Mouse (Mus musculus) ES-E14 (cell line): ENCODE data around the gene Eef1a1. TPM values are rescaled to one million over a fixed set of nuclear protein-coding genes. Genes with fewer than 3 reads are reported as not detected.

Experiments used
- DNase-seq: peaks from one replicate; pipeline ENCODE4 v3.0.0-alpha.2; 2013; ENCODE audit warnings: low read depth, low spot score
- H3K27ac ChIP-seq: 2 replicates; pipeline ENCODE4 v1.5.1; 2012; ENCODE audit warnings: low read depth, mild to moderate bottlenecking, low read length, moderate library complexity, mixed read lengths; ENCODE audit not compliant: poor library complexity, insufficient read depth, severe bottlenecking
- H3K36me3 ChIP-seq: 2 replicates; pipeline ENCODE4 v1.6.1; 2012; ENCODE audit warnings: mild to moderate bottlenecking, low read length, moderate library complexity, mixed read lengths; ENCODE audit not compliant: control insufficient read depth, poor library complexity, insufficient read depth, severe bottlenecking
- H3K4me1 ChIP-seq, 2 experiments: fragments of 150-350 bp in 1 of 2; sonication (generic) in 1 of 2; 2 replicates each; pipeline ENCODE4 v1.6.1; 2012; ENCODE audit warnings: low read length in 2 of 2, mild to moderate bottlenecking in 1 of 2, mixed read lengths in 1 of 2; ENCODE audit not compliant: control insufficient read depth in 2 of 2, insufficient read depth in 2 of 2, poor library complexity in 1 of 2
- H3K4me3 ChIP-seq, 2 experiments: fragments of 150-350 bp in 1 of 2; sonication (generic) in 1 of 2; 2 replicates each; pipeline ENCODE4 v1.5.1; 2012; ENCODE audit warnings: low read length in 2 of 2, low read depth in 1 of 2, mild to moderate bottlenecking in 1 of 2, mixed read lengths in 1 of 2; ENCODE audit not compliant: insufficient read depth in 1 of 2, poor library complexity in 1 of 2, severe bottlenecking in 1 of 2
- H3K9ac ChIP-seq: 2 replicates; pipeline ENCODE4 v1.6.1; 2012; ENCODE audit warnings: low read depth, mild to moderate bottlenecking, low read length, mixed read lengths; ENCODE audit not compliant: poor library complexity, insufficient read depth, severe bottlenecking
- H3K9me3 ChIP-seq: fragments of 150-350 bp; sonication (generic); 2 replicates; pipeline ENCODE4 v1.6.1; 2012; ENCODE audit warnings: low read depth, mild to moderate bottlenecking, low read length; ENCODE audit not compliant: control insufficient read depth, insufficient read depth
- CHD2 ChIP-seq: IDR thresholded peaks from 2 replicates; pipeline ENCODE4 v1.6.1; 2014; ENCODE audit warnings: mild to moderate bottlenecking, low read depth, low read length, inconsistent platforms
- HCFC1 ChIP-seq: IDR thresholded peaks from 2 replicates; pipeline ENCODE4 v1.6.1; 2012; ENCODE audit warnings: low read length, inconsistent platforms, borderline replicate concordance; ENCODE audit not compliant: insufficient read depth
- MAFK ChIP-seq: IDR thresholded peaks from 2 replicates; pipeline ENCODE4 v1.6.1; 2014; ENCODE audit warnings: mild to moderate bottlenecking, low read depth, low read length, inconsistent platforms; ENCODE audit not compliant: insufficient read depth
- ZC3H11A ChIP-seq: IDR thresholded peaks from 2 replicates; pipeline ENCODE4 v1.6.1; 2012; ENCODE audit warnings: low read depth, mild to moderate bottlenecking, inconsistent platforms, low read length, borderline replicate concordance
- ZNF384 ChIP-seq: IDR thresholded peaks from 2 replicates; pipeline ENCODE4 v1.6.1; 2012; ENCODE audit warnings: low read depth, low read length, inconsistent platforms
- in situ Hi-C, 2 experiments: fragments of 600-800 bp; cut with MboI; formaldehyde crosslinking; loops; one replicate each; pipeline ENCODE4 v1.15.1; 2025; ENCODE audit warnings: low sequenced_read_pairs in 2 of 2, inconsistent platforms in 1 of 2; ENCODE audit not compliant: unreplicated experiment in 2 of 2
- total RNA-seq: library from RNA; depleted of rRNA; stranded (reverse); fragments of 300-350 nt; gene quantifications from 2 replicates; pipeline ENCODE4 v1.2.3, GENCODE M21; 2012

Gene Eef1a1
- total RNA-seq, 1 experiment, result 10,869 TPM

GRCm38 (mm10) chr9:78526206-78526605, 37.3 kb upstream of the Eef1a1 start:
- DNase-seq, result no peak
- peak overlapping the region in 1 of 2 experiments; percentile 34; a peak in 1 of 4 replicates for H3K4me3 ChIP-seq
- in situ Hi-C loops, result no loop called here
- peak overlapping the region; percentile 98 for H3K27ac ChIP-seq
- TF ChIP-seq CHD2 (no peak), ZC3H11A (no peak), MAFK (no peak), HCFC1 (no peak), ZNF384 (no peak)
- no peaks in the 10 kb centered on the region for H3K9me3 ChIP-seq
- peak overlapping the region; percentile 70; the same call in 1 of the 2 replicates for H3K9ac ChIP-seq
- peaks cover 15% of the 10 kb centered on the region for H3K36me3 ChIP-seq
- peaks cover 7 to 13% of the 10 kb centered on the region in 2 experiments for H3K4me1 ChIP-seq

- Histone ChIP-seq H3K36me3 (peaks cover 15% of the 10 kb centered on the region), H3K4me3 (peak overlapping the region in 1 of 2 experiments; percentile 7; a peak in 2 of 4 replicates), H3K4me1 (peaks cover 7 to 13% of the 10 kb centered on the region in 2 experiments), H3K9ac (peak overlapping the region; percentile 70; the same call in 1 of the 2 replicates), H3K9me3 (no peaks in the 10 kb centered on the region), H3K27ac (peak overlapping the region; percentile 98)
- no peak for TF ChIP-seq HCFC1
- TF ChIP-seq CHD2, result no peak
- no peak for TF ChIP-seq MAFK
- no peak for TF ChIP-seq ZC3H11A
- no peak for TF ChIP-seq ZNF384
- in situ Hi-C loops, result no loop called here
- DNase-seq, result no peak
These were observed 36.6 kb upstream of the Eef1a1 start for GRCm38 (mm10) chr9:78525451-78526135.

GRCm38 (mm10) chr9:78521689-78522088, 32.7 kb upstream of the Eef1a1 start:
- DNase-seq, result no peak
- Histone ChIP-seq H3K36me3 (peaks cover 15% of the 10 kb centered on the region), H3K9ac (peak overlapping the region; percentile 89), H3K27ac (peak overlapping the region; percentile 96; the same call in 1 of the 2 replicates), H3K4me1 (peaks cover 2 to 11% of the 10 kb centered on the region in 2 experiments), H3K4me3 (peak overlapping the region; percentile 79 to 84), H3K9me3 (no peaks in the 10 kb centered on the region)
- no peak for TF ChIP-seq ZNF384
- in situ Hi-C loops, result no loop called here

GRCm38 (mm10) chr9:78520780-78521601, 32.0 kb upstream of the Eef1a1 start:
- no peaks in the 10 kb centered on the region for H3K9me3 ChIP-seq
- peak overlapping the region; percentile 96 for H3K27ac ChIP-seq
- in situ Hi-C loops, result no loop called here
- H3K4me3 ChIP-seq, result peak overlapping the region; percentile 79 to 84
- H3K4me1 ChIP-seq, result peaks cover 0 to 7% of the 10 kb centered on the region in 2 experiments; a peak in 1 of 4 replicates
- no peak for DNase-seq
- TF ChIP-seq ZC3H11A (no peak), CHD2 (0 out of 2 replicates have a peak, but pooled peaks have one; percentile 33)
- peaks cover 15% of the 10 kb centered on the region for H3K36me3 ChIP-seq
- H3K9ac ChIP-seq, result peak overlapping the region; percentile 89
